Mouse (Mus musculus): ENCODE results near the gene Tent5b. TPM values are rescaled to one million over a fixed set of nuclear protein-coding genes. Genes with fewer than 3 reads are reported as not detected.

The Tent5b gene
- total RNA-seq, 2 experiments from 2014 or later: 2.5 to 4.0 TPM

- no peak for DNase-seq (ENCODE audit: low spot score)
- intact Hi-C loops (cut with DNase I): no loop called here
Measured at GRCm38 (mm10) chr4:133463184-133463583, 16.7 kb upstream of the Tent5b start.

- DNase-seq (ENCODE audit: low spot score): peak; percentile 77
- intact Hi-C loops (cut with DNase I): no loop called here
Measured at GRCm38 (mm10) chr4:133468080-133468479, 11.9 kb upstream of the Tent5b start.

GRCm38 (mm10) chr4:133469122-133469521 is 10.8 kb upstream of the Tent5b start:
- DNase-seq (ENCODE audit: low spot score): no peak
- intact Hi-C loops (cut with DNase I): no loop called here

- intact Hi-C loops (cut with DNase I): no loop called here
- DNase-seq (ENCODE audit: low spot score): no peak
Measured at GRCm38 (mm10) chr4:133471135-133471821, 8.7 kb upstream of the Tent5b start.

- intact Hi-C loops (cut with DNase I): no loop called here
- no peak for DNase-seq (ENCODE audit: low spot score)
Measured at GRCm38 (mm10) chr4:133473833-133474232, 6.1 kb upstream of the Tent5b start.

- intact Hi-C loops (cut with DNase I): no loop called here
Measured at GRCm38 (mm10) chr4:133480185-133480537, 229 bp downstream of the Tent5b start.

GRCm38 (mm10) chr4:133480754-133481153 is 822 bp downstream of the Tent5b start:
- no peak for DNase-seq (ENCODE audit: low spot score)
- intact Hi-C loops (cut with DNase I): no loop called here

More at GRCm38 (mm10) chr4:133480185-133480537, 229 bp downstream of the Tent5b start:
- DNase-seq (ENCODE audit: low spot score): no peak

GRCm38 (mm10) chr4:133481488-133481887 is 1.6 kb downstream of the Tent5b start:
- no peak for DNase-seq (ENCODE audit: low spot score)
- intact Hi-C loops (cut with DNase I): no loop called here

- intact Hi-C loops (cut with DNase I): no loop called here
- DNase-seq (ENCODE audit: low spot score): no peak
Measured at GRCm38 (mm10) chr4:133482479-133482878, 2.5 kb downstream of the Tent5b start.

- DNase-seq (ENCODE audit: low spot score): no peak
- intact Hi-C loops (cut with DNase I): no loop called here
Measured at GRCm38 (mm10) chr4:133484266-133485025, 4.5 kb downstream of the Tent5b start.

- no peak for DNase-seq (ENCODE audit: low spot score)
- intact Hi-C loops (cut with DNase I): no loop called here
Measured at GRCm38 (mm10) chr4:133485691-133486425, 5.9 kb downstream of the Tent5b start.

- DNase-seq (ENCODE audit: low spot score): no peak
- intact Hi-C loops (cut with DNase I): no loop called here
Measured at GRCm38 (mm10) chr4:133486673-133487357, 6.9 kb downstream of the Tent5b start.

- no peak for DNase-seq (ENCODE audit: low spot score)
- intact Hi-C loops (cut with DNase I): no loop called here
Measured at GRCm38 (mm10) chr4:133488619-133489392, 8.9 kb downstream of the Tent5b start.

GRCm38 (mm10) chr4:133489489-133490245 is 9.7 kb downstream of the Tent5b start:
- intact Hi-C loops (cut with DNase I): no loop called here
- no peak for DNase-seq (ENCODE audit: low spot score)

- DNase-seq (ENCODE audit: low spot score): peak; percentile 52
- intact Hi-C loops (cut with DNase I): no loop called here
Measured at GRCm38 (mm10) chr4:133491800-133492199, 11.9 kb downstream of the Tent5b start.

- no peak for DNase-seq (ENCODE audit: low spot score)
- intact Hi-C loops (cut with DNase I): loop anchor here (2.0 kb wide), 2 partner anchors 15 to 69 kb away; no protein-coding TSS in a partner anchor
Measured at GRCm38 (mm10) chr4:133493895-133494294, 14.0 kb downstream of the Tent5b start.

GRCm38 (mm10) chr4:133494432-133494831 is 14.5 kb downstream of the Tent5b start:
- peak; percentile 76 for DNase-seq (ENCODE audit: low spot score)
- intact Hi-C loops (cut with DNase I): loop anchor here (2.0 kb wide), 2 partner anchors 16 to 70 kb away; no protein-coding TSS in a partner anchor

- DNase-seq (ENCODE audit: low spot score): no peak
- intact Hi-C loops (cut with DNase I): loop anchor here (2.0 kb wide), 2 partner anchors 16 to 70 kb away; no protein-coding TSS in a partner anchor
Measured at GRCm38 (mm10) chr4:133494867-133495266, 14.9 kb downstream of the Tent5b start.

Data from heart, postnatal 25 days (tissue).